Mouse (Mus musculus) brain, embryonic 14.5 days (tissue): ENCODE data around the gene Gpr157.

Source experiments
- CTCF ChIP-seq: fragments of 200-500 bp; IDR thresholded peaks from 2 replicates; pipeline ENCODE4 v1.5.1; 2012; ENCODE audit warnings: inconsistent platforms, mild to moderate bottlenecking, moderate library complexity, borderline replicate concordance; ENCODE audit not compliant: insufficient read depth, insufficient read length; ENCODE audit errors: extremely low read depth
- POLR2A ChIP-seq: fragments of 200-500 bp; IDR thresholded peaks from 2 replicates; pipeline ENCODE4 v1.6.1; 2012; ENCODE audit warnings: mild to moderate bottlenecking, inconsistent platforms, borderline replicate concordance; ENCODE audit not compliant: poor library complexity, insufficient read depth, insufficient read length, severe bottlenecking; ENCODE audit errors: extremely low read depth

GRCm38 (mm10) chr4:150073102-150073473, 14.1 kb upstream of the Gpr157 start:
- TF ChIP-seq POLR2A, result no peak
- peak; percentile 83 for TF ChIP-seq CTCF
